Mouse (Mus musculus): Measurements from ENCODE around the gene Slfn3. TPM values are rescaled to one million over a fixed set of nuclear protein-coding genes. Genes with fewer than 3 reads are reported as not detected.
A peak's percentile ranks its signal among the peaks of the same experiment; 100 is the strongest.
"Not testable (repeated sequence)": the region's sequence is repeated elsewhere in the genome, so short reads cannot be mapped to it uniquely, and the experiment has no call there.

Slfn3 gene
- polyA plus RNA-seq, 1 experiment, result 6.4 TPM

- no peak overlapping the region for H3K4me3 ChIP-seq (replicated peaks; ENCODE audit: control insufficient read depth, low read depth, low read length)
- no peak for TF ChIP-seq CTCF (IDR thresholded peaks at IDR 0.05; ENCODE audit: control insufficient read depth, insufficient read depth, low read length)
- no peak for TF ChIP-seq POLR2A (IDR thresholded peaks at IDR 0.05; ENCODE audit: borderline replicate concordance, control insufficient read depth, low read depth, low read length)
- no peaks in the 10 kb centered on the region for H3K4me1 ChIP-seq (ENCODE audit: control insufficient read depth, insufficient read depth, low read length)
- WGBS, result 71% methylated on average over 2 of the region's 2 CpGs
- H3K27ac ChIP-seq (ENCODE audit: control insufficient read depth, insufficient read depth, low read depth, low read length, poor library complexity), result no peak overlapping the region
These were observed 48.7 kb downstream of the Slfn3 start for GRCm38 (mm10) chr11:83239811-83240210.

GRCm38 (mm10) chr11:83257211-83257610 lies 66.1 kb downstream of the Slfn3 start:
- not testable (repeated sequence) for H3K4me3 ChIP-seq (replicated peaks; ENCODE audit: control insufficient read depth, low read depth, low read length); H3K4me1 ChIP-seq (ENCODE audit: control insufficient read depth, insufficient read depth, low read length); H3K27ac ChIP-seq (ENCODE audit: control insufficient read depth, insufficient read depth, low read depth, low read length, poor library complexity)
- 58% methylated on average over 5 of the region's 5 CpGs for WGBS

- H3K4me1 ChIP-seq (ENCODE audit: control insufficient read depth, insufficient read depth, low read length), result no peaks in the 10 kb centered on the region; the same call in 1 of the 2 replicates
- peak overlapping the region; percentile 61; the same call in 1 of the 2 replicates for H3K27ac ChIP-seq (ENCODE audit: control insufficient read depth, insufficient read depth, low read depth, low read length, poor library complexity)
- no peak overlapping the region for H3K4me3 ChIP-seq (replicated peaks; ENCODE audit: control insufficient read depth, low read depth, low read length)
- WGBS, result 81% methylated on average over 1 of the region's 1 CpGs
- TF ChIP-seq POLR2A (IDR thresholded peaks at IDR 0.05; ENCODE audit: borderline replicate concordance, control insufficient read depth, low read depth, low read length) (no peak), CTCF (IDR thresholded peaks at IDR 0.05; ENCODE audit: control insufficient read depth, insufficient read depth, low read length) (no peak)
These were observed 71.5 kb downstream of the Slfn3 start for GRCm38 (mm10) chr11:83262673-83263072.

- WGBS, result 33% methylated on average over 3 of the region's 3 CpGs
- TF ChIP-seq CTCF (IDR thresholded peaks at IDR 0.05; ENCODE audit: control insufficient read depth, insufficient read depth, low read length), result 0 out of 2 replicates have a peak, but pooled peaks have one; percentile 2
- TF ChIP-seq POLR2A (IDR thresholded peaks at IDR 0.05; ENCODE audit: borderline replicate concordance, control insufficient read depth, low read depth, low read length), result no peak
- Histone ChIP-seq H3K4me1 (ENCODE audit: control insufficient read depth, insufficient read depth, low read length) (no peaks in the 10 kb centered on the region; the same call in 1 of the 2 replicates), H3K27ac (ENCODE audit: control insufficient read depth, insufficient read depth, low read depth, low read length, poor library complexity) (peak overlapping the region; percentile 61), H3K4me3 (replicated peaks; ENCODE audit: control insufficient read depth, low read depth, low read length) (no peak overlapping the region)
These were observed 72.0 kb downstream of the Slfn3 start for GRCm38 (mm10) chr11:83263146-83263545.

Other genes with a start within 250 kb of the Slfn3 start
- 13.2 and 17.1 TPM in 2 replicates for gene Slfn5, start 240.0 kb upstream of the Slfn3 start, polyA plus RNA-seq (2011; ENCODE audit: insufficient read depth, insufficient read length, low replicate concordance, missing spikeins)
- 3.2 and 3.7 TPM in 2 replicates for gene Slfn9, start 199.5 kb upstream of the Slfn3 start, polyA plus RNA-seq (2011; ENCODE audit: insufficient read depth, insufficient read length, low replicate concordance, missing spikeins)
- 6.5 and 13.7 TPM in 2 replicates for gene Slfn8, start 170.5 kb upstream of the Slfn3 start, polyA plus RNA-seq (2011; ENCODE audit: insufficient read depth, insufficient read length, low replicate concordance, missing spikeins)
- gene Slfn2, start 126.2 kb upstream of the Slfn3 start, polyA plus RNA-seq (2011; ENCODE audit: insufficient read depth, insufficient read length, low replicate concordance, missing spikeins), result 101 and 262 TPM in 2 replicates
- gene Slfn1, start 74.5 kb upstream of the Slfn3 start, polyA plus RNA-seq (2011; ENCODE audit: insufficient read depth, insufficient read length, low replicate concordance, missing spikeins), result 12.4 and 57.6 TPM in 2 replicates
- 20.7 and 100.0 TPM in 2 replicates for gene Slfn4, start 16.1 kb upstream of the Slfn3 start, polyA plus RNA-seq (2011; ENCODE audit: insufficient read depth, insufficient read length, low replicate concordance, missing spikeins)
- 24.0 and 30.8 TPM in 2 replicates for gene Slfn14, start 95.4 kb downstream of the Slfn3 start, polyA plus RNA-seq (2011; ENCODE audit: insufficient read depth, insufficient read length, low replicate concordance, missing spikeins)
- 43.7 and 59.2 TPM in 2 replicates for gene Ap2b1, start 107.7 kb downstream of the Slfn3 start, polyA plus RNA-seq (2011; ENCODE audit: insufficient read depth, insufficient read length, low replicate concordance, missing spikeins)
- 1.6 and 7.3 TPM in 2 replicates for gene Pex12, start 111.3 kb downstream of the Slfn3 start, polyA plus RNA-seq (2011; ENCODE audit: insufficient read depth, insufficient read length, low replicate concordance, missing spikeins)
- 0.32 and 1.1 TPM in 2 replicates for gene Rasl10b, start 217.8 kb downstream of the Slfn3 start, polyA plus RNA-seq (2011; ENCODE audit: insufficient read depth, insufficient read length, low replicate concordance, missing spikeins)
- gene Gas2l2, start 238.1 kb downstream of the Slfn3 start, polyA plus RNA-seq (2011; ENCODE audit: insufficient read depth, insufficient read length, low replicate concordance, missing spikeins), result not detected in 2 replicates
- gene 1700020L24Rik, start 246.3 kb downstream of the Slfn3 start, polyA plus RNA-seq (2011; ENCODE audit: insufficient read depth, insufficient read length, low replicate concordance, missing spikeins), result 17.6 and 37.4 TPM in 2 replicates

All from bone marrow, adult 2 months (tissue).